Mouse (Mus musculus) thymus, postnatal 10 days (tissue): ENCODE measurements around the gene H6pd.
A peak's percentile ranks its signal among the peaks of the same experiment; 100 is the strongest.

Experiments used
- DNase-seq, 2 experiments: peaks; one replicate each; pipeline ENCODE4 v3.0.0; 2021; ENCODE audit warnings: low spot score in 2 of 2

Gene H6pd

GRCm38 (mm10) chr4:150019741-150020380, 11.0 kb upstream of the H6pd start:
- DNase-seq = no peak

- no peak for DNase-seq
These were observed 6.6 kb upstream of the H6pd start for GRCm38 (mm10) chr4:150015436-150015835.

GRCm38 (mm10) chr4:150014378-150015091, 5.7 kb upstream of the H6pd start:
- no peak for DNase-seq

- no peak for DNase-seq
These were observed 5.0 kb upstream of the H6pd start for GRCm38 (mm10) chr4:150013805-150014204.

- no peak for DNase-seq
These were observed 4.4 kb upstream of the H6pd start for GRCm38 (mm10) chr4:150013186-150013690.

GRCm38 (mm10) chr4:150012322-150012723, 3.5 kb upstream of the H6pd start:
- DNase-seq = no peak

- DNase-seq = no peak
These were observed 2.9 kb upstream of the H6pd start for GRCm38 (mm10) chr4:150011564-150012321.

GRCm38 (mm10) chr4:150010054-150010730, 1.4 kb upstream of the H6pd start:
- DNase-seq = peak in 1 of 2 experiments; percentile 48

GRCm38 (mm10) chr4:150009587-150009930, 736 bp upstream of the H6pd start:
- no peak for DNase-seq

- DNase-seq = peak; percentile 81 to 84
These were observed 434 bp downstream of the H6pd start for GRCm38 (mm10) chr4:150008325-150008852.

- no peak for DNase-seq
These were observed 1.4 kb downstream of the H6pd start for GRCm38 (mm10) chr4:150007444-150007843.

GRCm38 (mm10) chr4:150006991-150007390, 1.8 kb downstream of the H6pd start:
- DNase-seq = no peak

GRCm38 (mm10) chr4:150006122-150006854, 2.5 kb downstream of the H6pd start:
- DNase-seq = peak; percentile 37 to 49

GRCm38 (mm10) chr4:150005231-150005630, 3.6 kb downstream of the H6pd start:
- no peak for DNase-seq

- no peak for DNase-seq
These were observed 5.2 kb downstream of the H6pd start for GRCm38 (mm10) chr4:150003641-150004040.

GRCm38 (mm10) chr4:150003021-150003580, 5.7 kb downstream of the H6pd start:
- no peak for DNase-seq

- no peak for DNase-seq
These were observed 6.7 kb downstream of the H6pd start for GRCm38 (mm10) chr4:150002021-150002528.

GRCm38 (mm10) chr4:150001221-150001860, 7.5 kb downstream of the H6pd start:
- DNase-seq = peak; percentile 44 to 48

- no peak for DNase-seq
These were observed 8.8 kb downstream of the H6pd start for GRCm38 (mm10) chr4:149999931-150000555.
